Mouse (Mus musculus) lung, postnatal 14 days (tissue): ENCODE results near the gene Szrd1.
A peak's percentile ranks its signal among the peaks of the same experiment; 100 is the strongest.

Source experiments
- DNase-seq: peaks from one replicate; pipeline ENCODE4 v3.0.0; 2021

The Szrd1 gene

GRCm38 (mm10) chr4:141113831-141114230 lies 25.7 kb downstream of the Szrd1 start:
- peak; percentile 43 for DNase-seq

GRCm38 (mm10) chr4:141108196-141108732 lies 31.3 kb downstream of the Szrd1 start:
- DNase-seq, result no peak

GRCm38 (mm10) chr4:141106526-141107183 lies 32.9 kb downstream of the Szrd1 start:
- DNase-seq, result no peak

- DNase-seq, result peak; percentile 58
Measured at GRCm38 (mm10) chr4:141101855-141102254, 37.7 kb downstream of the Szrd1 start.

GRCm38 (mm10) chr4:141101291-141101690 lies 38.3 kb downstream of the Szrd1 start:
- DNase-seq, result no peak

GRCm38 (mm10) chr4:141099956-141100355 lies 39.6 kb downstream of the Szrd1 start:
- no peak for DNase-seq

- no peak for DNase-seq
Measured at GRCm38 (mm10) chr4:141098935-141099334, 40.6 kb downstream of the Szrd1 start.

- DNase-seq, result no peak
Measured at GRCm38 (mm10) chr4:141096710-141097109, 42.9 kb downstream of the Szrd1 start.

GRCm38 (mm10) chr4:141095016-141095415 lies 44.6 kb downstream of the Szrd1 start:
- no peak for DNase-seq

GRCm38 (mm10) chr4:141088714-141089113 lies 50.9 kb downstream of the Szrd1 start:
- DNase-seq, result no peak

GRCm38 (mm10) chr4:141088033-141088432 lies 51.5 kb downstream of the Szrd1 start, which contains the start of gene Spata21:
Spata21 (plus strand) TSS chr4:141088333.
- no peak for DNase-seq

- no peak for DNase-seq
Measured at GRCm38 (mm10) chr4:141086862-141087261, 52.7 kb downstream of the Szrd1 start.

GRCm38 (mm10) chr4:141078510-141079137 lies 61.0 kb downstream of the Szrd1 start:
- no peak for DNase-seq

GRCm38 (mm10) chr4:141077681-141078509 lies 61.7 kb downstream of the Szrd1 start, which contains the start of gene Necap2:
Necap2 (minus strand) TSS chr4:141078357.
- peak; percentile 97 for DNase-seq

- peak; percentile 34 for DNase-seq
Measured at GRCm38 (mm10) chr4:141076761-141077506, 62.6 kb downstream of the Szrd1 start.

- DNase-seq, result no peak
Measured at GRCm38 (mm10) chr4:141074109-141074508, 65.5 kb downstream of the Szrd1 start.

GRCm38 (mm10) chr4:141073661-141074060 lies 65.9 kb downstream of the Szrd1 start:
- peak; percentile 63 for DNase-seq

GRCm38 (mm10) chr4:141072502-141072901 lies 67.1 kb downstream of the Szrd1 start:
- DNase-seq, result no peak

GRCm38 (mm10) chr4:141069731-141070130 lies 69.8 kb downstream of the Szrd1 start:
- DNase-seq, result peak; percentile 69

- DNase-seq, result no peak
Measured at GRCm38 (mm10) chr4:141068655-141069054, 70.9 kb downstream of the Szrd1 start.

- DNase-seq, result no peak
Measured at GRCm38 (mm10) chr4:141067516-141068046, 72.0 kb downstream of the Szrd1 start.
